Mouse (Mus musculus): Measurements from ENCODE around the gene Hist1h4a.

- TF ChIP-seq GATA1 (IDR thresholded peaks at IDR 0.05; ENCODE audit: low read length) (no peak), TAL1 (IDR thresholded peaks at IDR 0.05; ENCODE audit: low read length) (no peak)
Observed at GRCm38 (mm10) chr13:23743215-23743614, 17.8 kb downstream of the Hist1h4a start.

Measured in erythroblast, embryonic 14.5 days (primary cell).